Mouse (Mus musculus): ENCODE data around the gene Sucla2. TPM values are rescaled to one million over a fixed set of nuclear protein-coding genes. Genes with fewer than 3 reads are reported as not detected.
A peak's percentile ranks its signal among the peaks of the same experiment; 100 is the strongest.

Sucla2 gene
- polyA plus RNA-seq (2017; shearing (Covaris generic)) = 10 to 100 TPM; 68.3 to 99.9 (median 75.9) TPM

DNA sequence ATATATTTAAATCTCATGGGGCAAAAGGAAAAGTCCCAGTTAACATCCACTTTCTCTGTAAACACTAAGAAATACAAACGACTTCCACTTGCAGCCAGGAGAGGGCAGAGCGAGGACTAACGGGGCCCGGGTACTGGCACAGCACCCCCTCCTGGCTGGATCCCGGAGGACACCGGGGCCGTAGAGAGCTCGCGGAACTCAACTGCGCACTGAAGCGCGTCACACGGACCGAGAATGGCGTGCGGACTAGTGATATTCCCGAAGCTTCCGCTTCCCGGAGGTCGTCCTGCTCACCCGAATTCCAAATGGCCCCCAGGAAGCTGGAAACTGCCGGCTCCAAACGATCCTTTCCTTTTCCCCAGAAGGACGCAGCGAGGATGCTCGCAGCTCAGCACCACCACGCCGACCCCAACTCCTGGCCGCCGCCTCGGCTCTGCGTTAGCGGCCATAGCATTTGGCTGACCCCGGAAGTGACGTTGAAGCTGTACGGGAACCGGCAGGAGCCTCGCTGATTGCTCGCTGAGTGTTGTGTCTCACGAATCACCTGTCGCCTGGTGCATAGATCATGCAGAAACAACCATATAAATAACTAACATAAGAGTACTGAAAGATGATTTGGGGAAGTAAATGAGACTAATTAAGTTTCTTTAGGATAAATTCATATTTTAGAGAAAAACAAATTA lies at the start of gene Sucla2:
Gene Sucla2 (plus strand): TSS at position 554 of the 683 bp plus-strand sequence.
- ATAC-seq = peak; percentile 99

DNA sequence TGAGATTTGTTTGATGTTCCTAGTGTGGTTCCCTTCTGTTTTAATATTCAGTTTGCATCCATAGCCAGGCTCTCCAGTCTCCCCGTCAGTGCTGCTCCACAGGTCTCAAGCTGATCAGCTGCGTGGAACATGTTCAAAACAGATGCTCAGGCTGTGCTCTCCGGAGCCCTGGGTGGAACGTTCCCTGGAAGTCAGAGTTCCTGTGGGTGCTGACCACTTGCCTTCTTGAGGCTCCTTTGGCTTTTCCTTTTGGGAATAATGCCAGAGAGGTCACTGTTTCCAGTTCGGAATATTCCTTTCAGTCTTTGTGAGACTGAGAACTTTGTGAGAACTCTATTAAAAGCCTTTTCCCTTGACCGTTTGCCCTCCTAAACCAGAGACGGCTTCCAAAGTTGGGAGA lies 49.6 kb upstream of the Sucla2 start:
- ATAC-seq = no peak

DNA sequence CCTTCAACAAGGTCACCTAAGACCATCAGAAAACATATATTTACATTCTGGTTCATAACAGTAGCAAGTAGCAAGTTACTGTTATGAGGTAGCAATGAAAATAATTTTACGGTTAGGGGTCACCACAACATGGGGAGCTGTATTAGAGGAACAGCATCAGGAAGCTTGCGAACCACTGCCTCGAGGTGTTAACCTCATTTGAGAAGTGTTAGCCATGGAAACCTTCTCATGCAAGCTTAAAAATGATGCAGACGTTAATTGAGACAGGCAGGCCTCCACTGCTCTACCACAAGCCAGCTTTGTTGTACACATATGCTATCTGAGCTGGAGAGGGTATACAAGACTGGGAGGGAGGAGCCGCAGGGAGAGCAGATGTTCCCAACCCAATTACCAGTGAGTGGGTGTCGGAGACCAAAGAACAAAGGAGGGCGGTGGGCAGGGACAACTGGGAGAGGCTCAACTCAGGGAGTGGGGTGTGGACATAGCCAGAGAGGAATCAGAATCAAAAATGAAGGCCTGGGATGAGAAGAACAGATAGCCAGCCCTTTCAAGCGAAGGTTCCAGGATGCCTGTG lies 48.7 kb upstream of the Sucla2 start:
- no peak for ATAC-seq

DNA sequence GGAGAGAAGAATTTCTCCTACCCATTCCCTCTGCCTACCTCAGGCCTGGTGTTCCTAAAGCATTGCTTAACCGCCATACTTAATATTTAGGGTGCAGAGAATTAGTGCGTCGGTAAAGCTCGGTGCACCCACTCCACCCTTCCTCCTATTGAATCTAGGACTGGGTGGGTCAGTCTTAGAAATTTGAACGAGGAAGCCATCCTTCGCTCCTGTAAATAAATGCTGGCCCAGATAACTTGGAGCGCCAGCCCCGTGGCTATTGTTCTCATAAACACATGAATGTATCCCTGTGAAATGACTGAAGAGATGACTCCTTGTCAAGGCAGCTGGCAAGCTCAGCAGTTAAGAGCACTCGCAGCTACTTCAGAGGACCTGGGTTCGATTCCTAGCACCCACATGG lies 48.0 kb upstream of the Sucla2 start:
- ATAC-seq = no peak

DNA sequence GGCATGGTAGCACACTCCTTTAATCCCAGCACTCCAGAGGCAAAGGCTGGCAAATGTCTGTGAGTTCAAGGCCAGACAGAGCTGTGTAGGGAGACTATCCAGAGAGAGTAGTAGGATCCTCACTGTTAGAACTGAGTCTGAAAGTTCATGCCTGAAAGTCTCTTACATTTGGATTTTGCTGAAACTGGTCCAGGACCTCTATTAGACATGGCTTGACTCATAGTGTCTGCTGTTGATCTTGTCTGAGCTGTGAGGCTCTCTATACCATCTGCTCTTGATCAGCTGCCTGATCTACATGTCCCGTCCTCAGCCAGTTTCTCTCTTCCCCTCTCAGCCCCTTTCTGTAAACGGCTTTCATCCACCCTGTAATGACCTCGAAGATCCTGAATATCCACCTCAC lies 46.8 kb upstream of the Sucla2 start:
- ATAC-seq = no peak

DNA sequence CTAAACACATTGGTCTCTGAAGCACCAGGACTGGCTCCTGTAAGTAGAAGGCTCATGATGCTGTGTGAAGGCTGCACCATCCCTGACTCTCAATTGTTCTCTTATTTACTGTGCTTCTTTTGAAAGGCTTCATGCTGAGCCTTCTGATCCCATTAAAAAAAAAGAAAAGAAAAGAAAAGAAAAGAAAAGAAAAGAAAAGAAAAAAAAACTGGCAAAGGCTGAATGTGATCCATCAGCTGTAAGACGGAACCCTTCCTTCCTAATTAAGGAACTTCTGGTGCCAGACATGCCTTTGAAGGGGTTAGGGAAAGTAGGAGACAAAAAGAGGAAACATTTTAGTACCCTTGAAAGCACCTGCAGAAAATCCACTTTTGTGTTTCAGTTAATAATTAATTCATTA lies 45.3 kb upstream of the Sucla2 start:
- no peak for ATAC-seq

- no peak for ATAC-seq
Observed at GRCm38 (mm10) chr14:73483516-73484229, 41.4 kb upstream of the Sucla2 start.

DNA sequence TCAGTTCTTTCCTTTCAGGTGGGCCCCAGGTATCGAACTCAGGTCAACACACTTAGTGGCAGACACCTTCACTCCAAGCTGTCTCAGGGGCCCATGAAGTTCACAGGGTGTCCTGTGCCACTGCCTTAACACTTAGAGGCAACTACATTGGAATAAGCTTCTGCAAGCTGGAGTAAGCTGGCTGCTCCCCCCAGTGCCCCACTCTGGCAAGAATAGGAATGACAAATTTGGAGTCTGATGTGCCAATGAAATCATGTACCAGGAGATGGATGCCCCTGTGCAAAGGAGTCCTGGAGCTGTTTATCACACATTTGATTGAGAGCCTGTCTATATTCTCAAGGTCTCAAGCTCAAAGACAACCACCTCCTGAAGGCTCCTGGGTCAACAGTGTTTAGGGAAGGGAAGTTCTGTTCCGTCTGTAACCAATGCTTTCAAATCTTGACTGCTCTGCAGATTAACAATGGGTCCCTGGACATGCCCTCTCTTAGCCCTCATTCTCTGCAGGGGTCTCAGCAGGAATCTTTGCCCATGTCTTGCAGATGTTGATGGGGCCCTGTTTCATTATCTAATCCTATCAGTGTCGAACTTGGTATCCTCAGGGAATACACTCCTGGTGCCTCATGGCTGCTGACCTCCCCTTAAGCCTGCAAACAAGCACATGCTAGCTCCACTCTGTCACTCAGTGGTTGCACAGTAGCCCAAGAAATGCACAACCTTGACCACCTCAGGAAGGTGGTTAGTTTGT lies 40.6 kb upstream of the Sucla2 start:
- ATAC-seq = no peak

DNA sequence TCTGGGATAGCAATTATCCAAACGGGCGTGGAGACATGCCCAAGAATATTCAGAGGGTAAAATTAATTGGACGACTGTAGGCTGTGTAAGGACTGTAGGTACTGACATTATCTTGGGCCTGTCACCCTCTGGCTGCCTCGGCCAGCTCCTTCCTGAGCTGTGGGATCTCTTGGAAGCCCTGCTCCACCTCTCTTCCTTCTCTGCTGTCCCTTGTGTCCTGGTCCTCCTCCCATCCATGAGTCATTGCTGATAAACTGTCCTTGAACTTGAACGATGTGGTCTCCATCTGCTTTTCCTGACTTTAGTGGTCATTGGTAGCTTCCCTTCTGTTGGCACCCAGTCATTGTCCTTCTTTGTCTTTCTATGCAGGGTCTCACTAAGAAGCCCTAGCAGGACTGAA lies 38.5 kb upstream of the Sucla2 start:
- no peak for ATAC-seq

- ATAC-seq = no peak
Observed at GRCm38 (mm10) chr14:73493356-73493755, 31.8 kb upstream of the Sucla2 start.

GRCm38 (mm10) chr14:73494122-73494521 lies 31.0 kb upstream of the Sucla2 start:
- no peak for ATAC-seq

- no peak for ATAC-seq
Observed at GRCm38 (mm10) chr14:73495753-73496152, 29.4 kb upstream of the Sucla2 start.

DNA sequence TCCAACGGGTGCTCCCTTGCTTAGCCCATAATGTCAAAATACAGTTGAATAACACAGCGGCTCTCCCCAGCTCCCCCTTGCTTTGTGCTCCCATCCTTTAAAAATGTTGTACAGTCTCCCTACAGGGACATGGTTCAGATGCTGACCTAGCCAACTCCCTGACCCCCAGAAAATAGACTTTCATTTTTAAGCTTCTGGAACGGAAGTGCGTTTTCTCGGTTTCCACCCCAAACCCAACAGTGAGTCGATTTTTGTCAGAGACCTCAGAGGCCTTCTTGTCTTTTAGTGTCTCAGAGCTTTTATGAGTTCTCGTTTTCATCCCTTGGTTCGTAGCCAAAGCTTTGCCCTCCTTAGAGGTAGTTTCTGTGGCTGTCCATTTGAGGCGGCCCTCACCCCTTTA lies 23.8 kb upstream of the Sucla2 start:
- no peak for ATAC-seq

- no peak for ATAC-seq
Observed at GRCm38 (mm10) chr14:73501721-73502120, 23.4 kb upstream of the Sucla2 start.

DNA sequence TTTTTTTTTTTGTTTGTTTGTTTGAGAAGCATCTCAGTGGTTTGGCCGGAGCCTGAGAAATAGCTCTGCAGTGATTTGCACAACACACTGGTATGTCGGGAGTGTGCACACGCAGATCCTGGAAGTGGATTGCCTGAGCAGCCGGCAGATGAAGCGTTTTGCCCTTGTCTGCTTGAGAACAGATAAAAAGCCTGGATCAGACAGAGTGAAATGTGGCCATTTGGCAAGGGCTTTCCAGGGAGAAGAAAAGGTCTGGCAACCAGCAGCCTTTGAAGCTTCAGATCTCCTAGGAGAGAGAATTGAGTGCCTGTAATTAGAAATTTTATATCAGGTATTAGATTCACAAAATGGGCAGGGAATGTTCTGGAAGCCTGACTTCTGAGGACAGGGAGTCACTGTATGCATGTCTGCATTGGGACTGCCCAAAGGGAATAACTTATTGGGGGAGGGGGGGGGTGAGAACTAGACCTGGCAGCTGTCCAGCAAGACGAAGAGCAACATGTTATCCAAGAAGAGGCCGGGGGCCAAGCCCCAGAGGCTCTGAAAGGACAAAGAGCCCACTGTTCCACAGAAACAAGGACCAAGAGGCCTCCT lies 22.4 kb upstream of the Sucla2 start:
- no peak for ATAC-seq

DNA sequence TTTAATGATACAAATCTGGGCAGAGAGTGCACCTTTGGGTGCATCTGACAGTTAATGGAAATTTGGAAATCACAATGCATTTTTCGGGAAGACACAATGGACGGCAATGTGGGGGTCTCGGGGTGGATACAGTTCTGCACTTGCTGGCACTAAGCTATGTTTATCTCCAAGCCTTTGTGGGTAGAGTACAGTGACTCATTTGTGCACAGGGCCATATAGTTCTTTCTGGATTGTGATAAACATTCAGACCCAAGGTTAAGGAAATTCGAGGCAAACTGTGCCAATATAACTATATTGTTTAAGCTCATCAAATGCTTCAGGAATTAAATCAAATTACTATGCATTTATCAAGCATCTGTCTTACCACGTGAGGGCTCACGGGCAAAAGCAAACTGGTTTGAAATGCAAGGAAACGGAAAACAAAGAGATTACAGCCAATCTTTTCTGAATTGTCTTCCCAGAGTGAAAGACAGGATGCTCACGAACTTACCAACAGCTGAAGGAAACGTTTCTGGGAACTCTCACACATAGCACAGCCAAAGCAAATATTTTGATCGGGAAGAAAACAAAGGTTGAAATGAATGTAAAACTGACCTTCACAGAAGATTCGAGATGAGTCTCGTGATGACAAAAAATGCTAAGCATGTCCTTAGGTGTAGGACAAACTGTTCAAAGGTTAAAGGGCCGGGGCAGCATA lies 21.7 kb upstream of the Sucla2 start:
- ATAC-seq = no peak

DNA sequence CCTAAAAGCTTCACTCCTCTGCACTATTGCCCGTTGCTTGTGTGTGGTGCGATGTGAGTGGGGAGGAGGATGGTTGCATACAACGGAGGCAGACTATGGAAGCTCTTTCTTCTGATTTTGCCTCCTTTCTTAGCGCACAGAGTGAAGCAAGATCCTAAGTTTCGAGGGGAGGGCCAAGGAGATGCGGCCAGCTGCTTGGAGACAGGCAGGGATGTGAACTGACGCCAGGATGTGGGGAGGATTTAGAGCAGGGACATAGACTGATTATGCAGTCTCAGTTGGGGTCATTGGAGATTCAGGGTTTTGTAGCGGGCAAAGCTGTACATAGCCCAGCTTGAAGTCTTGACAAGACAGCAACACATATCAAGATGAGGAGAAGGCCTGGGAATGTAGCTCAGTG lies 18.8 kb upstream of the Sucla2 start:
- no peak for ATAC-seq

DNA sequence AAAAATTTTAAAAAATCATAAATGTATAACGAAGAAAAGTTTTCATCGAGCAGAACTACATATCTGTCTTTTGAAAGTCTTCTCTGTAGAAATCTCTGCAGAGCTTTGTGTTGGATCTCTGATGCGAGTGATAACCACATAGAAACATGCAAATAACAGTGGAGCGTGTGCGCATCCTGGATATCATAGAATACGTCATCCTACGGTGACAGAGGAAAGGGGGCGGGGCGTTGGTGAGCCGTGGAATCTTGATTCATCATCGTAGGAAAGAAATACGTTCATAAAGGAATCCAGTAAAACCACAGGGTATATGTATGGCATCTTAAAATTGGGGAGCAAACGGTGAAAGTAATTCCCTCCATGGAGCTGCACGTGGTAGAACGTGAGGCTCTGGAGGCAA lies 17.9 kb upstream of the Sucla2 start:
- peak; percentile 53 for ATAC-seq

GRCm38 (mm10) chr14:73507702-73508376 lies 17.3 kb upstream of the Sucla2 start:
- peak; percentile 18 for ATAC-seq

DNA sequence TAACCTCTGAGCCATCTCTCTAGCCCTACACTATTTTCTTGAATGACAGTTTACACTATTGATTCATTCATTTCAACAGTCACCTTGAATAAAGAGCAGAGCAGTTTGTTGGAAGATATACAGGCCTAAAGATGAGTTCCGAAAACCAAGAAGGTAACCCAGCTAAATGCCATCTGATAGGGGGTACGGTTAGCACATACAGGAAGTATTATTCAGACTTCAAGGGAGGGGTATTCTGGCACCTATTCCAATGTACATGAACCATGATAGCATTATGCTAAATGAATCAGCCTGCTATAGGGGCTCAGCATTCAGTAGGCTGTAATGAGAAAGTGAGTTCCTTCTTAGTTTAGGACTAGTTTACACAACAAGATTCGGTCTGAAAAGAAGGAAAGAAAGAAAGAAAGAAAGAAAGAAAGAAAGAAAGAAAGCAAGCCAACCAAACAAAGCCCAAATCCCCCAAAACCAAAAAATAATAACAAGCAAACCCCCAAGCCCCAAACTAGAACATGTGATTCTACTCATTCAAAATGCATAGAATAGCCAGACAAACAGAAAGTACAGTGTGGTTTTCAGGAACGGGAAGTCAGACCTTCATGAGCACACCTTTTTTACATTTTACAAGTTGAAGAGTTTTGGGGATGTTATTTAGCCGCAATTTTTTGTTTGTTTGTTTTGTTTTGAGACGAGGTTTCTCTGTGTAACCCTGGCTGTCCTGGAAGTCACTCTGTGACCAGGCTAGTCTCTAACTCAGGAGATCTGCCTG lies 16.3 kb upstream of the Sucla2 start:
- ATAC-seq = no peak

All from inflammation-experienced regulatory T-cells, adult 6 months (primary cell).